Mouse (Mus musculus) T-helper 2 cell (primary cell): Measurements from ENCODE around the gene Reep3.

ENCODE experiments used
- in situ Hi-C: fragments of 300-600 bp; cut with MboI, MseI; formaldehyde crosslinking; loops from one replicate; pipeline ENCODE4 v1.15.1; 2025; ENCODE audit warnings: high pct_unique_total_duplicates

The Reep3 gene

DNA sequence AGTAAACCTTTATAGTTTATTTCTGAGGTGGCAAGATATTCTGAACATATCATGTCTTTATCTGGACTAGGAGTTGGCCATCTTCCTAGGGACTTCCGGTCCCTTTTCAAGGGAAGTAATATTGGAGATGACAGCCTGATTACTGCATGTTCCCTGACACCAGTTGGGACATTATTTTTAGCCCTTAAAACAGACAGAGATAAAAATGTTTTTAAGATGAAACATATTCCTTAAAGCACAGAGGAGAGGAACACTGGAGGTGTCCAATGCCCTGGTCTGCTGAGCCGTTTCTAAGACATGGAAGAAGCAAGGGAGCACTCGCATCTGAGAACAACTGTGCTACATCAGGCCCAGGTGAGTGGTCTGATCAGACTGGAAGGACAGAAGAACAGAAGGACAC is 119.7 kb downstream of the Reep3 start:
- in situ Hi-C loops: no loop called here

DNA sequence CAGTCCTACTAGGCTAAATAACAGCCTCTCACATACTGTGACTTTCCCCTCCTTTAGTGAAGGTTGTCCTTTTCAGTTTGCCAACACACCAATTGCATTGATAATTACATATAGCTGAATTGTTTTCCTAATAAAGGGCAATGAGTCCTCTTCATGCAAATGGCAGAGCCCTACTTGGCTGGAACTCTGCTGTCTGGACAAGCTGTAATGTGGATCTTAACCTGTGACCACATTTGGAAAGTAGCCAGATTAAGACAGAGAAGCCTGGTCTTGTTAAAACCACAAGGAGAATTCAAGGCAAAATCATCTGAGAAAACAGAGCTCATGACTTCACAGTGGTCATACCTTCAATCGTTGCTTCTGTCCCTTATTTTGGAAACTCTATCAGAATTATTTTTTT is 121.3 kb downstream of the Reep3 start:
- in situ Hi-C loops: no loop called here

DNA sequence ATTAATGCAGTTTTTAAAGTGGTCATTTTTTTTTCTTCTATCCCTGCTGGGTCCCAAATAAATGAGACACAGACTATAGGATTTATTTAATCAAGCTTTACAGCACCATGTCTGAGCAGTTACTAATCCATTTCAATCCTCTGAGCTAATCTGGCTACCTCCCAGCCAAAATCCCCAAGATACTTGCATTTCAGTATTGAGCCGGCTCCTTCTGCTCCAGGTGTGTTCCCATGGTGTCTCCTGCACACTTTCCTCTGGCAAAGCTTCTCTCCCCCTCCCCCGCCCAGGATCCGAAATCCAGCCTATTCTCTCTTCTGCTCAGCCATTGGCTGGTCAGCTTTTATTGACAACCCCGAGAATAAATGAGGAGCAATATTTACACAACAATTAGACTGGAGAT is 122.3 kb downstream of the Reep3 start:
- in situ Hi-C loops: no loop called here

DNA sequence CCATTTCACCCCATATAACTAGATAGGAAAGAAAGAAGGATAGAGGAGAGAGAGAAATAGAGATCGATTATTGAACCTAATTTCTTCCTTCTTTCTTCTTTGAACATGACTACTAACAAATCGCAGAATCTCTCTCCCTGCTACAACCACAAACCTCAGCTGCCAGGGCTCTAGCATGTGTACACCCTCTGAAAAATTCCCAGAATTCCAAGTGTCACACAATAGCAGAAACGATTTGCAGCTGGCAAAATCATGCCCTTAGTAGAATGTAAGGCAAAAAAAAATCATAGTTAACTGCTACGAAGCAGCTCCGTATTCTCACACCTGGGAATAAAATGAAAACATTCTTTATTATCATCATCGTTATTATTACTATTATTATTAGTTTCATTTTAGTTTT is 122.9 kb downstream of the Reep3 start:
- in situ Hi-C loops: no loop called here

DNA sequence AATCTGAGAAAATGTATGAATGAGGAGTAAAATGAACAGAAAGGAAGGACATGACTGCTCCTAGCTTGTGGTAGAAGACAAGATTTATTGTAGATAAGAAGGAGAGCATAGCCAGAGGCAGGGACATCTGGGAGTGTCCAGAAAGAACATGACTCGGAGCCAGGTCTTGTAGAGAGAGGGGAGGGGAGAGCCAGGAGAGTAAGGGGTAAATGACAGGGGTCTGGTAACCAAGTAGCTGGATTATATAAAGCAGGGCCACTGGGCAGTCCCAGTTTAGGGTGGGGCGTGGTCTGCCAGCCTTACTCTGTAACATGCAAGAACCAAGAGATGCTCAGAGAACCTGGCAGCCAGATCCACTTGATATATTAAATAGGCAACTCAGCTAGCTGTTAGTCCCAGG is 123.5 kb downstream of the Reep3 start:
- in situ Hi-C loops: no loop called here

DNA sequence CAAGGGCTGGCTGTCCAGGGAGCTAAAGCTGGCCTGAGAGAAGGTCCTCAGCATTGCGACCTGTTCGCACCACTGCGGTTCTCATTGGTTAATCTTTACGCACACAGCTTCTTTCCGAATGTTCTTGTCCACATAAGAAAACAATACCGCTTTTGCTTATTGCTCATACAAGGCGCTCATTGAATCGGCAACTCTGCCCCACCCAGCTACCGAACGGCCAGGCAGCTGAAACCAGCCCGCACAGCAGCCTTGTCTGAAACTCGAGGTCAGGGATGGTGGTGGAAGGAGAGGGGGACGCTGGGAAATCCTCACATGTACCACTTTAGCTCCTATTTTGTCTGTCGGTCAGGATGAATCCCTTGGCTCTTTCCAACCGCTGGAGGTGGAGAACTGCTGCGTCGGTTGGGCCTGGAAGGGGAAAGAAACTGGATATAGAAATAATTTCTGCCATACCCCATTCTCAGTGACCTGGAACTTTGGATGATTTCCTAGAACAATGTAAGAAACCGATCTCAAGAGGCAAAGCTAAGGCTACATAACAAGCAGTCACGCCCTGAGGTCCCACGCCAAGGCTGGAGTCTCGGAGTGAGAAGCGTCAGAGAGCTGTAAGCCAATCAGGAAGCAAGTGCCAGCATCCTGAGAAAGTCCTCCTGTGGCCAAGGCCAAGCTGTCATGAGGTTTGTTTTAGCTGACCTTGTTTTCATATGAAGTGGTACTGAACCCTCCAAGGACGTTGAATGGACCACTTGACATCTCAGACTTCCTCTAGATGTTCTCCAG is 126.2 kb downstream of the Reep3 start:
- in situ Hi-C loops: no loop called here

DNA sequence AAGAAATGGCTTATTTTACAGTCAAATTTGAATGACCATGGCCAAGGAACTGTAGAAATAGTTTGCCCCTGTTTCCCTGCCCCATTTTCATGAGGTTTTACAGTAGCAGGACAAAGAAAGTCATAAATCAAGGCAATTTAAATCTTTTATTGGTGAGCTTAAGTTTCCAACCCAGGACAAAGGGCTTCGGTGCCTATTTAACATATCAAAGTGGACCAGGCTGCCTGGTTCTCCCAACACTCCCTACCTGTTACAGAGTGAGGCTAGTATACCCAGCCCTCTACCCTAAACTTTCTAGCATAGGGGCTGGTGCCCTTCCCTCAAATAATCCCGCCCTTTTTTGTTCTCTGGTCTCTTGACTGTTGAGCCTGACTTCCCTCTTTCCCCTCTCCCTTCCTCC is 127.2 kb downstream of the Reep3 start:
- in situ Hi-C loops: no loop called here

DNA sequence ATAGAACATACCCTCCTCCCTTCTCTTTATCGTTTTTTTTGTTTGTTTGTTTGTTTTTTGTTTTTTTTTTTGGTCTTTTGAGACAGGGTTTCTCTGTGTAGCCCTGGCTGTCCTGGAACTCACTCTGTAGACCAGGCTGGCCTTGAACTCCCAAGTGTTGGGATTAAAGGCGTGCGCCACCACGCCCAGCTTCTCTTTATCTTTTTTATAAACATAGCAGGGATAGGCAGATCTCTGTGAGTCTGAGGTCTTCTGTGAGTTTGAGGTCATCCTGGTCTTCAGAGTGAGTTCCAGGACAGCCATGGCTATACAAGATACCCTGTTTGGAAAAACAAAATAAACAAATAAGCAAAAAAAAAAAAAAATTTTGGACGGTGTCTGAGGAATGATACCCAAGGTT is 127.7 kb downstream of the Reep3 start:
- in situ Hi-C loops: no loop called here

DNA sequence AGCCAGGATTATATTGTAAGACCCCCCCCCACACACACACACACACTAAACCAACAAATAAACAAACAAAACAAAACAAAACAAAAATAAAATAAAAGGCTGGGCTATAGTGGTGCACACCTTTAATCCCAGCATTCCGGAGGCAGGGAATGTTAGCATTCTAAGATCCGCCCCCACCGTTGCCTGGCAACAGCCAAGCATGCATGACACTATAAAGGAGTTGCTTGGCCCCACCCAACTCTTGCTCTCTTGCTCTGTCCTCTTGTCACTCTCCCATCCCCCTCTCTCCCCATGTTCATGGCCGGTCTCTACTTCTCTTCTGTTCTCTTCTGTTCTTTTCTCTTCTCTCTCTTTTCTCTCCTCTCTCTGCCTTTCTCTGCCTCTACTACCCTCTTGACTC is 128.2 kb downstream of the Reep3 start:
- in situ Hi-C loops: no loop called here

DNA sequence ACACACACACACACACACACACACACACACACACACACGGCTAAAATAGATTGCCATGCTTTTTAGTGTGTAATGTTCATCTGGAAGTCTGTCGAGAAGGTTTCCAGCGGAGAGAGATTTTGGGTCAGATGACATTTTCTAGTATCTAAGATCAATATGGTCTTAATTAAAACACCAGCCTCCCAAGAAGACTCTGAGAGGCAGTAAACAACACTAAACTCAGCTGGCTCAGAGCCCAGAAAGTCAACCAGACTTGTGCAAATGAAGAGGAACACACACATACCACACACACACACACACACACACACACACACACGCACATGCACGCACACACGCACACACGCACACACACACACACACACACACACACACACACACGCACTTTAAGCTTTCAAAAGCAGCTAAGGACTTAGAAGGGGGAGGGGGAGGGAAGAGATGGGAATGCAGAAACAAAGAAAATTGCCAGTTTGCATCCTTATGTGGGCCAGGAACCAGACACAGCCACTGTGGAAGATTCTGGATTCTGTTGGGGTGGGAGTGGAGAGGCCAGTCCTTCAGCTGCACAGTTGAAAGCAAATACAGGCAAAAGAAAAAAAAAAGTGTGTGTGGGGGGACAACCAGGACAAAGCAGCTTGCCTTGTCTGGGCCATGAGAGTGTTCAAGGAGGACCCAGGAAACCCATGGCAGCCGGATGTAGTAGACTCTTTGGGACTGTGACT is 130.2 kb downstream of the Reep3 start:
- in situ Hi-C loops: no loop called here

DNA sequence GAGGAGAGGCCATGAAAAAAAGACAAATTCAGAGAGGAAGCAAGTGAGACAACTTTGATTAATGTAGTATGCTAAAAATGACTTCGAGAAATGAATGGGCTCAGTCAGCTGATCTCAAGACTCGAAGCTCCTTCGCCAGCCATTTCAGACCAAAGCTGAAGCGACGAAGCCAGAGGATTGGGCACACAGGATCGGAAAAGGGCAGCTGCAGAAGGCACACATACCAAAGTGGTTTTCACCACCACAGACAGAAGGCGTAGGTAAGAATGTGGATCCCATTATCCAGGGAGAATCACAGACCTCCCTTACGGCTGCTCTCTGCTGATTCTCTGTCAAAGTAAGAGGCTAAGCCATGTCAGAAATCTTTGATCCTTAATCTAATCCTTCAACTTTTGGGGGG is 136.6 kb downstream of the Reep3 start:
- in situ Hi-C loops: no loop called here
